Mouse (Mus musculus) regulatory T cell (primary cell): Measurements from ENCODE around the gene Rpl19.

ENCODE experiments used
- in situ Hi-C: fragments of 300-600 bp; cut with MboI, MseI; formaldehyde crosslinking; loops from one replicate; pipeline ENCODE4 v1.15.1; 2025; ENCODE audit warnings: high pct_unique_total_duplicates

Gene Rpl19

GRCm38 (mm10) chr11:97998074-97998793 lies 28.3 kb upstream of the Rpl19 start:
- in situ Hi-C loops = loop anchor here (25.0 kb wide), 1 partner anchor 211 kb away; the partner anchor contains the start of genes 1700001P01Rik, Lasp1 and Rpl23

- in situ Hi-C loops = loop anchor here (25.0 kb wide), 1 partner anchor 212 kb away; the partner anchor contains the start of genes 1700001P01Rik, Lasp1 and Rpl23
Measured at GRCm38 (mm10) chr11:97998898-97999608, 27.5 kb upstream of the Rpl19 start.

GRCm38 (mm10) chr11:97999748-98000147 lies 26.8 kb upstream of the Rpl19 start:
- in situ Hi-C loops = loop anchor here (25.0 kb wide), 1 partner anchor 212 kb away; the partner anchor contains the start of genes 1700001P01Rik, Lasp1 and Rpl23

- in situ Hi-C loops = no loop called here
Measured at GRCm38 (mm10) chr11:98000378-98001140, 26.0 kb upstream of the Rpl19 start.

GRCm38 (mm10) chr11:98001351-98001824 lies 25.1 kb upstream of the Rpl19 start:
- in situ Hi-C loops = no loop called here

- in situ Hi-C loops = no loop called here
Measured at GRCm38 (mm10) chr11:98001986-98002385, 24.5 kb upstream of the Rpl19 start.

GRCm38 (mm10) chr11:98002627-98003026 lies 23.9 kb upstream of the Rpl19 start:
- in situ Hi-C loops = no loop called here

GRCm38 (mm10) chr11:98003171-98003671 lies 23.3 kb upstream of the Rpl19 start:
- in situ Hi-C loops = no loop called here

GRCm38 (mm10) chr11:98004161-98004560 lies 22.3 kb upstream of the Rpl19 start:
- in situ Hi-C loops = no loop called here

GRCm38 (mm10) chr11:98005076-98005475 lies 21.4 kb upstream of the Rpl19 start:
- in situ Hi-C loops = no loop called here

- in situ Hi-C loops = no loop called here
Measured at GRCm38 (mm10) chr11:98005686-98006085, 20.8 kb upstream of the Rpl19 start.

GRCm38 (mm10) chr11:98008087-98008486 lies 18.4 kb upstream of the Rpl19 start:
- in situ Hi-C loops = no loop called here

- in situ Hi-C loops = no loop called here
Measured at GRCm38 (mm10) chr11:98011716-98012115, 14.8 kb upstream of the Rpl19 start.

GRCm38 (mm10) chr11:98012831-98013230 lies 13.7 kb upstream of the Rpl19 start:
- in situ Hi-C loops = no loop called here

GRCm38 (mm10) chr11:98016177-98016576 lies 10.3 kb upstream of the Rpl19 start:
- in situ Hi-C loops = no loop called here

GRCm38 (mm10) chr11:98016824-98017223 lies 9.7 kb upstream of the Rpl19 start:
- in situ Hi-C loops = no loop called here

- in situ Hi-C loops = no loop called here
Measured at GRCm38 (mm10) chr11:98018222-98018621, 8.3 kb upstream of the Rpl19 start.

GRCm38 (mm10) chr11:98018858-98019641 lies 7.5 kb upstream of the Rpl19 start:
- in situ Hi-C loops = no loop called here

- in situ Hi-C loops = loop anchor here (10.0 kb wide), 1 partner anchor 1125 kb away; no protein-coding TSS in a partner anchor
Measured at GRCm38 (mm10) chr11:98019883-98020610, 6.5 kb upstream of the Rpl19 start.

GRCm38 (mm10) chr11:98020710-98021109 lies 5.8 kb upstream of the Rpl19 start:
- in situ Hi-C loops = loop anchor here (10.0 kb wide), 1 partner anchor 1124 kb away; no protein-coding TSS in a partner anchor
